Mouse (Mus musculus) hindbrain, postnatal 0 days (tissue): Measurements from ENCODE around the gene AC124108.1. TPM values are rescaled to one million over a fixed set of nuclear protein-coding genes. Genes with fewer than 3 reads are reported as not detected.

Experiments used
- ATAC-seq: fragments of 200-750 bp; cut with Nextera tagmentation; 2 replicates; pipeline ENCODE4 v1.8.0; 2017; ENCODE audit warnings: mild to moderate bottlenecking, moderate TSS enrichment, moderate library complexity
- DNase-seq: peaks from one replicate; pipeline ENCODE4 v3.0.0-alpha.2; 2015; ENCODE audit warnings: low spot score
- H3K27ac ChIP-seq: fragments of 300-500 bp; sonication (generic); 2 replicates; pipeline ENCODE4 v1.5.1; 2014; ENCODE audit warnings: mild to moderate bottlenecking
- H3K27me3 ChIP-seq: fragments of 300-500 bp; sonication (generic); 2 replicates; pipeline ENCODE4 v1.6.1; 2014; ENCODE audit warnings: low read length, mixed read lengths; ENCODE audit not compliant: insufficient read depth
- H3K36me3 ChIP-seq: fragments of 300-500 bp; sonication (generic); 2 replicates; pipeline ENCODE4 v1.6.1; 2014; ENCODE audit warnings: low read length, mixed read lengths; ENCODE audit not compliant: insufficient read depth
- H3K4me1 ChIP-seq: fragments of 300-500 bp; sonication (generic); 2 replicates; pipeline ENCODE4 v1.6.1; 2014; ENCODE audit warnings: antibody characterized with exemption, low read length, mixed read lengths; ENCODE audit not compliant: insufficient read depth
- H3K4me2 ChIP-seq: fragments of 300-500 bp; sonication (generic); 2 replicates; pipeline ENCODE4 v1.6.1; 2014; ENCODE audit warnings: low read depth, mild to moderate bottlenecking, low read length, moderate library complexity, mixed read lengths
- H3K4me3 ChIP-seq: fragments of 300-500 bp; sonication (generic); 2 replicates; pipeline ENCODE4 v1.5.1; 2014; ENCODE audit warnings: low read length
- H3K9ac ChIP-seq: fragments of 300-500 bp; sonication (generic); replicated peaks from 2 replicates; pipeline ENCODE4 v1.6.1; 2014; ENCODE audit warnings: mild to moderate bottlenecking, low read length, moderate library complexity, mixed read lengths
- H3K9me3 ChIP-seq: fragments of 300-500 bp; sonication (generic); 2 replicates; pipeline ENCODE4 v1.6.1; 2016; ENCODE audit warnings: low read length, mixed read lengths
- CTCF ChIP-seq: IDR thresholded peaks from 2 replicates; pipeline ENCODE4 v1.5.1; 2016; ENCODE audit warnings: antibody characterized with exemption, control low read depth, low read depth
- WGBS: fragments of 180-500 bp; shearing (Covaris S2); extraction: QIAGEN DNeasy Blood & Tissue Kit; methylation state at CpG from one replicate; pipeline ENCODE4 v1.1.7; 2014; 5-methylcytosine and 5-hydroxymethylcytosine counted together
- polyA plus RNA-seq: library from polyadenylated mRNA; unstranded; fragments of >200 nt; fragmentation: Nextera tagmentation; extraction: Ambion mirVana; gene quantifications from 2 replicates; pipeline ENCODE4 v1.2.1, GENCODE M21; 2015
- total RNA-seq: library from RNA; depleted of rRNA; stranded (reverse); fragments of >200 nt; gene quantifications from 2 replicates; pipeline ENCODE4 v1.2.3, GENCODE M21; 2014

AC124108.1 gene
- total and polyA plus RNA-seq, 2 experiments from 2014 or later, result 0.70 to 4.8 TPM

GRCm38 (mm10) chr1:132145973-132146685 lies 45.1 kb upstream of the AC124108.1 start:
- ATAC-seq (no peak), DNase-seq (no peak)
- no peaks in the 10 kb centered on the region for H3K27me3 ChIP-seq
- H3K27ac ChIP-seq, result no peak overlapping the region
- H3K4me1 ChIP-seq, result peaks cover 14% of the 10 kb centered on the region
- H3K9ac ChIP-seq, result no peak overlapping the region
- no peaks in the 10 kb centered on the region for H3K36me3 ChIP-seq
- H3K4me2 ChIP-seq, result no peak overlapping the region
- no peak for TF ChIP-seq CTCF
- H3K4me3 ChIP-seq, result no peak overlapping the region
- 79% methylated on average over 8 of the region's 8 CpGs for WGBS
- H3K9me3 ChIP-seq, result no peaks in the 10 kb centered on the region

- 68% methylated on average over 2 of the region's 2 CpGs for WGBS
Observed at GRCm38 (mm10) chr1:132149410-132149809, 41.8 kb upstream of the AC124108.1 start.

GRCm38 (mm10) chr1:132150171-132150570 lies 41.1 kb upstream of the AC124108.1 start:
- no peaks in the 10 kb centered on the region for H3K36me3 ChIP-seq
- no peaks in the 10 kb centered on the region for H3K9me3 ChIP-seq
- DNase-seq (no peak), ATAC-seq (peak; percentile 27; the same call in 1 of the 2 replicates)
- WGBS, result 39% methylated on average over 1 of the region's 1 CpGs
- no peaks in the 10 kb centered on the region for H3K4me1 ChIP-seq
- H3K9ac ChIP-seq, result no peak overlapping the region
- no peaks in the 10 kb centered on the region for H3K27me3 ChIP-seq
- H3K4me2 ChIP-seq, result no peak overlapping the region
- TF ChIP-seq CTCF, result no peak
- no peak overlapping the region for H3K27ac ChIP-seq
- H3K4me3 ChIP-seq, result no peak overlapping the region

More at GRCm38 (mm10) chr1:132149410-132149809, 41.8 kb upstream of the AC124108.1 start:
- Histone ChIP-seq H3K27me3 (no peaks in the 10 kb centered on the region), H3K4me2 (no peak overlapping the region), H3K9me3 (no peaks in the 10 kb centered on the region), H3K36me3 (no peaks in the 10 kb centered on the region), H3K27ac (no peak overlapping the region), H3K4me3 (no peak overlapping the region), H3K9ac (no peak overlapping the region), H3K4me1 (peaks cover 3% of the 10 kb centered on the region; the same call in 1 of the 2 replicates)
- ATAC-seq, result no peak
- TF ChIP-seq CTCF, result no peak
- no peak for DNase-seq

- no peaks in the 10 kb centered on the region for H3K36me3 ChIP-seq
- H3K9me3 ChIP-seq, result no peaks in the 10 kb centered on the region
- no peaks in the 10 kb centered on the region for H3K27me3 ChIP-seq
- no peak overlapping the region for H3K27ac ChIP-seq
- WGBS, result 71% methylated on average over 15 of the region's 15 CpGs
- H3K9ac ChIP-seq, result no peak overlapping the region; the same call in 1 of the 2 replicates
- H3K4me3 ChIP-seq, result no peak overlapping the region
- no peak for TF ChIP-seq CTCF
- ATAC-seq, result no peak
- DNase-seq, result no peak
- H3K4me1 ChIP-seq, result no peaks in the 10 kb centered on the region
- H3K4me2 ChIP-seq, result no peak overlapping the region
Observed at GRCm38 (mm10) chr1:132150817-132151601, 40.2 kb upstream of the AC124108.1 start.

- no peaks in the 10 kb centered on the region for H3K36me3 ChIP-seq
- no peak overlapping the region; the same call in 1 of the 2 replicates for H3K9ac ChIP-seq
- 75% methylated on average over 2 of the region's 2 CpGs for WGBS
- no peaks in the 10 kb centered on the region for H3K4me1 ChIP-seq
- H3K9me3 ChIP-seq, result no peaks in the 10 kb centered on the region
- H3K4me2 ChIP-seq, result no peak overlapping the region
- TF ChIP-seq CTCF, result no peak
- ATAC-seq (no peak), DNase-seq (no peak)
- H3K27me3 ChIP-seq, result no peaks in the 10 kb centered on the region
- no peak overlapping the region for H3K4me3 ChIP-seq
- no peak overlapping the region for H3K27ac ChIP-seq
Observed at GRCm38 (mm10) chr1:132151908-132152307, 39.3 kb upstream of the AC124108.1 start.

GRCm38 (mm10) chr1:132153086-132153690 lies 38.1 kb upstream of the AC124108.1 start:
- TF ChIP-seq CTCF, result no peak
- no peak for DNase-seq
- no peaks in the 10 kb centered on the region for H3K27me3 ChIP-seq
- H3K4me2 ChIP-seq, result no peak overlapping the region
- no peaks in the 10 kb centered on the region for H3K36me3 ChIP-seq
- no peak overlapping the region for H3K27ac ChIP-seq
- ATAC-seq, result no peak
- peaks cover 7% of the 10 kb centered on the region; the same call in 1 of the 2 replicates for H3K4me1 ChIP-seq
- H3K4me3 ChIP-seq, result no peak overlapping the region
- 37% methylated on average over 15 of the region's 15 CpGs for WGBS
- no peak overlapping the region for H3K9ac ChIP-seq
- no peaks in the 10 kb centered on the region for H3K9me3 ChIP-seq
